Mouse (Mus musculus): Measurements from ENCODE around the gene Mrgprg. TPM values are rescaled to one million over a fixed set of nuclear protein-coding genes. Genes with fewer than 3 reads are reported as not detected.

The Mrgprg gene
- not detected for total RNA-seq (2023)

GRCm38 (mm10) chr7:143766893-143767292 is at the start of gene Mrgprg:
Gene Mrgprg (minus strand): TSS chr7:143766993.

DNA sequence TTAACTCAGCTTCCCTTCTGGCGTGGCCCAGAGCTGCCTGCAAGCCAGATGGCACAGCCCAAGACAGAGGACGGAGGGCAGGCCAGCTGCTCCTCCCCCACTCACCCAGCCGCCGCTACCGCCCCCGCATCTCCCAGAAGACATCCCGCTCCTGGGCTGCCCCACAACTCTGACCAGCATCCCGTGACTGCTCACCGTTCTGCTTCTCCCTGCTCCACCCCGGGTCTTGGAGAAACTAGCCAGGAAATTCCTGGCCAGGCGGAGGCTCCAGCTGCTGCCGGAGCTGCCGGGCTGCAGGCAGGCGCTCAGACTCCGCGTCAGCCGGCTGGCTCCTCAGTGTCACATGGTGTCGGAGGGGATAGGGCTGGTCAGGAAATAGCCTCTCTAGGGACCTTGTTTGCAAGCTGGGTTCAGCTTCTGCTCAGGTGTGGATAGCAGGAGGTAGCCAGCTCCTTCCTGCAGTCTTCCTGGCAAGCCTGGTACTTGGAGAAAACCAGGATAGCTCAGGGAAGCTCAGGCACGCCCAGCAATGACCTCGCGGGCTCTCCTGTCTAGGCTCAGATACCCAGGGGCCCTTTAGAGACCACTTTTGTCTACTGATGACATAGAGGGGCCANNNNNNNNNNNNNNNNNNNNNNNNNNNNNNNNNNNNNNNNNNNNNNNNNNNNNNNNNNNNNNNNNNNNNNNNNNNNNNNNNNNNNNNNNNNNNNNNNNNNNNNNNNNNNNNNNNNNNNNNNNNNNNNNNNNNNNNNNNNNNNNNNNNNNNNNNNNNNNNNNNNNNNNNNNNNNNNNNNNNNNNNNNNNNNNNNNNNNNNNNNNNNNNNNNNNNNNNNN is 17.4 kb upstream of the Mrgprg start, which contains the start of gene Mrgpre:
Gene Mrgpre, minus strand, starts transcription at position 505 of the 834 bp plus-strand sequence.

DNA sequence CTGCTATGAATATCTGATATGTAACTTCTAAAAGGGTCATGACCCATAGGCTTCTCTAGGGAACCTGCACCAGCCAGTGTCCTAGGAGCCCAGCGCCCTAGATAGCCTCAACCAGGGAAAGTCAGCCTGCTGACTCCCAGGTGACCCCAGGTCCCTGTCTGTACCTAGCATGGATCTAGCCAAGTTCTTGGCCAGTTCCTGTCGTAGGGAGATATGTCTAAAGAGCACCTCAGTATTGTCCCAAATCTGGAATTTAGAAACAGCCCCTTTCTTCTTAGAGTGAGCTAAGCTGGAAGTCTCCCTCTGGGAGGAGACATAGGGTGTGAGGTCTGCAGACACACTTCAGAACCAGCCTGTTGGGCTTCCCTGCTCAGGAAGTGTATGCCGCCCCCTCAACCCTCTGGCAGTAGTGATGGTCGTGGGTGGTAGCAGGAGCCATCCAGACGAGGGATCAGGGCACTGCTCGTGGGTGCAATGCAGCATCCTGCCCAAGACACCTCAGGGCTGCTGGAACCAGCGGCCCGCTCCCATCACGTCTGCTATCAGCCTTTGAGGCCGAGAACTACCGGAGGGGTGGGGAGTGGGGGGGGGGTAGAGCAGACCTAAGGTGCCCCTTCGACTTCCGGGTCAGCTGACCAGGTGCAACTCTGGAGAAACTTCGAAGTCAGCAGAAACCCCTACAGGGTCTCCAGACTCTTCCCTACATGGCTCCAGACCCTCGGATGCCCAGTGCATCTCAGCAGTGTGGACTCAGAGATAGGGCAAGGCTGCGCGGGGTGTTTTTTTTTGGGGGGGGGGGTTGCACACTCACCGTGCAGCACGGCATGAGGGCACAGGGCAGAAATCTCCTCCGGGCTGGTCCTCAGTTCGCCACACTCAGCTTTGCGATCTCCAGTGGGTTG is 10.4 kb downstream of the Mrgprg start, which contains the start of gene Osbpl5:
Gene Osbpl5, minus strand, starts transcription at position 861 of the 902 bp plus-strand sequence.

Other genes starting within 250 kb of the Mrgprg start
- gene Nap1l4, start 217.9 kb downstream of the Mrgprg start, total RNA-seq (2023), result 100 to 1,000 TPM; 206 to 216 TPM
- gene Cars, start 166.9 kb downstream of the Mrgprg start, total RNA-seq (2023), result 10 to 100 TPM; 62.6 to 64.4 TPM
- gene Tnfrsf26, start 138.3 kb downstream of the Mrgprg start, total RNA-seq (2023), result 10 to 100 TPM; 28.2 to 33.1 TPM
- 10 to 100 TPM; 15.1 to 22.9 TPM for gene Tnfrsf22, start 117.3 kb downstream of the Mrgprg start, total RNA-seq (2023)
- gene Tnfrsf23, start 81.1 kb downstream of the Mrgprg start, total RNA-seq (2023), result 1 to 10 TPM; 2.7 to 3.2 TPM
- gene Osbpl5, start 10.0 kb downstream of the Mrgprg start, total RNA-seq (2023), result 10 to 100 TPM; 40.1 to 45.0 TPM
- 1 to 10 TPM; 1.1 TPM for gene Mrgpre, start 17.5 kb upstream of the Mrgprg start, total RNA-seq (2023)
- 10 to 100 TPM; 11.0 to 16.2 TPM for gene Nadsyn1, start 55.9 kb upstream of the Mrgprg start, total RNA-seq (2023)
- gene Dhcr7, start 56.2 kb upstream of the Mrgprg start, total RNA-seq (2023), result 10 to 100 TPM; 34.3 to 35.2 TPM
- not detected for gene Gm498, start 99.8 kb upstream of the Mrgprg start, total RNA-seq (2023)
- gene Shank2, start 234.9 kb upstream of the Mrgprg start, total RNA-seq (2023), result not detected